ENCODE assay signal across 9 mouse cellular contexts in the genomic region with DNA sequence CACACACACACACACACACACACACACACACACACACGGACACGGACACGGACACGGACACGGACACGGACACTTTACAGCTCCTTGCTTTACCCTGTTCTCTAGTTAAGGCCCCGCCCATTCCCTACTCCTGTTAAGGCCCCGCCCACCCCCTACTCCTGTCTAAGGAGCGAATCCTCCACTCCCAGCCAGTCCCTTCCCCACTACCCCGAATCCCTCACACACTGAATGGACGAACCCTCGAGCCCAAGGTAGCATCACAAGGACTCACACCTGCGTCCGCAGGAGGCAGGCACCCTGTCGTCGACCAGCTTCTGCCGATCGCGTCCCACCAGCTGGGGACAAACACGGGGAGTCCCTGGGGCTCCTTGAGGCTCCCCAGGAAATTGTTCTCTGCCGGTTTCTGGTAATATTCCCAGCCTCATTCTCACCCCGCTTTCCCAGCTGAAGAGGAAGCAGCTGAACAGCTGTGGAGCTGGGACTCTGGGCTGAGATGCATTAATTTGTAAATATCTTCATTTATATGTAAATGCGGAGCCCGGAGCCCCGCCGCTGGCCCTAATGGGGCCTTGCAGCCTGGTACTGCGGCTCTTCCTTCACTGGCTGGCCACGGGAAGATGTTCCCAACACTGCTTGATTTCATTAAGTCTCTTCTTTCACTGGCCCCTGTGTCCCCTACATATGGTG.
DNase-seq lines count a peak whose midpoint lies in the region; ATAC-seq and TF ChIP-seq lines count a peak whose summit lies in the region.
"Had no signal": no experiment of that assay in that cellular context is flagged by ENCODE, and none has a peak within 500 bp of the region (broad histone marks: within the 10 kb centered on the region; RNA-seq: fewer than 3 reads in every experiment).

No protein-coding gene starts in this region.

- H3K9me3 ChIP-seq in embryonic facial prominence, embryonic 11.5 days (replicated peaks; ENCODE audit: control insufficient read depth, low read length), result no peaks in the 10 kb centered on the region

- H3K4me2 ChIP-seq in embryonic facial prominence, embryonic 11.5 days (ENCODE audit: low read depth, low read length), result peak overlapping the region; percentile 30

- peak; percentile 41 for DNase-seq in kidney, postnatal 10 days
- no peak for DNase-seq in kidney, adult 2 months
- DNase-seq in embryonic facial prominence, embryonic 11.5 days (ENCODE audit: low spot score), result peak; percentile 58
- DNase-seq in kidney, postnatal 14 days, result peak; percentile 11
- no peak for DNase-seq in c-Kit-positive CD71-positive TER-119-positive erythroid progenitor cells, embryonic 14.5 days (ENCODE audit: low spot score)

- H3K27ac ChIP-seq in kidney, adult 2 months (ENCODE audit: insufficient read depth, low read depth, low read length), result no peak overlapping the region
- H3K27ac ChIP-seq in embryonic facial prominence, embryonic 11.5 days (replicated peaks; ENCODE audit: low read depth, low read length), result no peak overlapping the region
- H3K27ac ChIP-seq in olfactory bulb, adult 2 months (ENCODE audit: insufficient read depth, low read depth, low read length), result 0 out of 2 replicates have a peak overlapping the region, but pooled peaks have one; percentile 21
- H3K27ac ChIP-seq: liver, embryonic 14.5 days had no signal

- H3K27me3 ChIP-seq in kidney, adult 2 months (replicated peaks; ENCODE audit: control insufficient read depth, insufficient read depth, low read length), result no peaks in the 10 kb centered on the region
- peaks cover 11% of the 10 kb centered on the region for H3K27me3 ChIP-seq in embryonic facial prominence, embryonic 11.5 days (ENCODE audit: control insufficient read depth, insufficient read depth, low read length)

- no peaks in the 10 kb centered on the region for H3K4me1 ChIP-seq in kidney, adult 2 months (ENCODE audit: control insufficient read depth, insufficient read depth, low read length)
- H3K4me1 ChIP-seq in embryonic facial prominence, embryonic 11.5 days (ENCODE audit: control insufficient read depth, insufficient read depth, low read length), result 0 out of 2 replicates have a peak, but pooled peaks cover 2% of the 10 kb centered on the region
- H3K4me1 ChIP-seq in olfactory bulb, adult 2 months (ENCODE audit: control insufficient read depth, insufficient read depth, low read length), result peaks cover 47% of the 10 kb centered on the region

- ATAC-seq in embryonic facial prominence, embryonic 11.5 days (replicated peaks; ENCODE audit: insufficient number of reproducible peaks, low FRiP score, low TSS enrichment, low read depth), result no peak
- no peak for ATAC-seq in activated CD4-positive, CD25-positive, alpha-beta regulatory T cell, adult 4 months
- no peak for ATAC-seq in erythroblast, adult 5-6 weeks (replicated peaks; ENCODE audit: low FRiP score, poor library complexity, severe bottlenecking)

- no peak overlapping the region for H3K4me3 ChIP-seq in kidney, adult 2 months (ENCODE audit: insufficient read depth, low read depth, low read length)
- peak overlapping the region; percentile 15 for H3K4me3 ChIP-seq in embryonic facial prominence, embryonic 11.5 days (ENCODE audit: low read depth, low read length)
- peak overlapping the region; percentile 11 for H3K4me3 ChIP-seq in olfactory bulb, adult 2 months (ENCODE audit: insufficient read depth, low read depth, low read length)

- no peak for TF ChIP-seq CTCF in kidney, adult 2 months (conservative IDR thresholded peaks at IDR 0.05; ENCODE audit: insufficient read depth, insufficient read length, low read depth, low read length)
- TF ChIP-seq CTCF in olfactory bulb, adult 2 months (IDR thresholded peaks at IDR 0.05; ENCODE audit: insufficient read depth, low read depth, low read length), result no peak

- H3K9ac ChIP-seq in embryonic facial prominence, embryonic 11.5 days (replicated peaks; ENCODE audit: low read length), result no peak overlapping the region
- H3K9ac ChIP-seq: liver, embryonic 14.5 days had no signal

- H3K36me3 ChIP-seq in kidney, adult 2 months (ENCODE audit: control insufficient read depth, insufficient read depth, low read length), result no peaks in the 10 kb centered on the region
- no peaks in the 10 kb centered on the region for H3K36me3 ChIP-seq in embryonic facial prominence, embryonic 11.5 days (replicated peaks; ENCODE audit: control insufficient read depth, insufficient read depth, low read depth, low read length)

- WGBS in kidney, adult 2 months, result 2% methylated on average over 28 of the region's 28 CpGs
- WGBS in embryonic facial prominence, embryonic 11.5 days, result under 1% methylated on average over 28 of the region's 28 CpGs
- WGBS in olfactory bulb, adult 2 months, result 11% methylated on average over 28 of the region's 28 CpGs

- TF ChIP-seq POLR2A in kidney, adult 2 months (IDR thresholded peaks at IDR 0.05; ENCODE audit: low read depth, low read length), result no peak
- TF ChIP-seq POLR2A in olfactory bulb, adult 2 months (IDR thresholded peaks at IDR 0.05; ENCODE audit: insufficient read depth, low read depth, low read length), result no peak

Comparison
In these comparisons a context has a peak if more than half of its experiments do, and no peak if none do; other contexts are left out.
1. DNase-seq: peak in kidney, postnatal 10 days (single experiment), embryonic facial prominence, embryonic 11.5 days (single experiment) and kidney, postnatal 14 days (single experiment); none in kidney, adult 2 months (single experiment) and c-Kit-positive CD71-positive TER-119-positive erythroid progenitor cells, embryonic 14.5 days (single experiment).